Mouse (Mus musculus) C2C12 (cell line): ENCODE results near the gene Pde11a. TPM values are rescaled to one million over a fixed set of nuclear protein-coding genes. Genes with fewer than 3 reads are reported as not detected.

ENCODE experiments used
- H3K27me3 ChIP-seq: one replicate; pipeline ENCODE4 v1.6.1; 2011; ENCODE audit not compliant: control insufficient read depth, insufficient read depth, insufficient read length
- H3K36me3 ChIP-seq: one replicate; pipeline ENCODE4 v1.6.1; 2011; ENCODE audit not compliant: control insufficient read depth, insufficient read depth
- H3K4me3 ChIP-seq: one replicate; pipeline ENCODE4 v1.5.1; 2011; ENCODE audit warnings: mild to moderate bottlenecking, control low read depth; ENCODE audit not compliant: poor library complexity, insufficient read depth, severe bottlenecking
- H3K79me2 ChIP-seq: one replicate; pipeline ENCODE4 v1.6.1; 2011; ENCODE audit not compliant: control insufficient read depth, insufficient read depth
- H3K79me3 ChIP-seq: one replicate; pipeline ENCODE4 v1.6.1; 2011; ENCODE audit warnings: low read depth, control low read depth
- H3ac ChIP-seq: one replicate; pipeline ENCODE3; 2011; ENCODE audit warnings: low read depth; ENCODE audit not compliant: control insufficient read depth, insufficient read length
- CEBPB ChIP-seq: IDR thresholded peaks from one replicate; pipeline ENCODE4 v1.6.1; 2011; ENCODE audit warnings: low read depth, mild to moderate bottlenecking, control low read depth, moderate library complexity
- CTCF ChIP-seq: IDR thresholded peaks from one replicate; pipeline ENCODE4 v1.5.1; 2011; ENCODE audit not compliant: control insufficient read depth, insufficient read depth, insufficient read length
- FOSL1 ChIP-seq: IDR thresholded peaks from one replicate; pipeline ENCODE4 v1.8.0; 2011; ENCODE audit warnings: mild to moderate bottlenecking, low read length; ENCODE audit not compliant: poor library complexity, insufficient read depth, severe bottlenecking
- MAX ChIP-seq: IDR thresholded peaks from one replicate; pipeline ENCODE4 v1.6.1; 2011; ENCODE audit warnings: mild to moderate bottlenecking, control low read depth
- MYOD1 ChIP-seq: IDR thresholded peaks from one replicate; pipeline ENCODE4 v1.6.1; 2011; ENCODE audit warnings: low read depth; ENCODE audit not compliant: control insufficient read depth, insufficient read length
- MYOG ChIP-seq: IDR thresholded peaks from one replicate; pipeline ENCODE4 v1.6.1; 2011; ENCODE audit not compliant: control insufficient read depth, insufficient read length; ENCODE audit errors: extremely low read depth
- USF1 ChIP-seq: IDR thresholded peaks from one replicate; pipeline ENCODE4 v1.6.1; 2011; ENCODE audit warnings: low read depth, mild to moderate bottlenecking, control low read depth, moderate library complexity
- polyA plus RNA-seq: library from polyadenylated mRNA; unstranded; fragments of >200 nt; fragmentation: generic; extraction: Trizol; gene quantifications from one replicate; pipeline ENCODE4 v1.2.1, GENCODE M21; 2012; ENCODE audit warnings: missing spikeins

The Pde11a gene
- polyA plus RNA-seq, 1 experiment, result not detected

- H3K4me3 ChIP-seq, result no peak overlapping the region
- H3K27me3 ChIP-seq, result peaks cover 39% of the 10 kb centered on the region
- TF ChIP-seq FOSL1 (no peak), CEBPB (no peak), USF1 (no peak), MYOG (no peak), MYOD1 (no peak), CTCF (no peak), MAX (no peak)
- no peaks in the 10 kb centered on the region for H3K79me3 ChIP-seq
- no peaks in the 10 kb centered on the region for H3K79me2 ChIP-seq
- H3K36me3 ChIP-seq, result no peaks in the 10 kb centered on the region
- no peak overlapping the region for H3ac ChIP-seq
Measured at GRCm38 (mm10) chr2:76083396-76083795, 255.2 kb downstream of the Pde11a start.

GRCm38 (mm10) chr2:76081991-76082390 is 256.6 kb downstream of the Pde11a start:
- Histone ChIP-seq H3ac (no peak overlapping the region), H3K4me3 (no peak overlapping the region), H3K36me3 (no peaks in the 10 kb centered on the region), H3K79me2 (no peaks in the 10 kb centered on the region), H3K79me3 (no peaks in the 10 kb centered on the region), H3K27me3 (peaks cover 36% of the 10 kb centered on the region)
- TF ChIP-seq CEBPB (no peak), USF1 (no peak), FOSL1 (no peak), CTCF (no peak), MAX (no peak), MYOG (no peak), MYOD1 (no peak)

- H3K79me2 ChIP-seq, result no peaks in the 10 kb centered on the region
- H3K27me3 ChIP-seq, result peaks cover 30% of the 10 kb centered on the region
- H3K36me3 ChIP-seq, result no peaks in the 10 kb centered on the region
- H3K79me3 ChIP-seq, result no peaks in the 10 kb centered on the region
- no peak for TF ChIP-seq CEBPB
- TF ChIP-seq CTCF, result no peak
- no peak for TF ChIP-seq FOSL1
- no peak for TF ChIP-seq MYOD1
- no peak for TF ChIP-seq USF1
- TF ChIP-seq MAX, result no peak
- no peak for TF ChIP-seq MYOG
- H3ac ChIP-seq, result no peak overlapping the region
- no peak overlapping the region for H3K4me3 ChIP-seq
Measured at GRCm38 (mm10) chr2:76080549-76080948, 258.0 kb downstream of the Pde11a start.

GRCm38 (mm10) chr2:76076838-76077237 is 261.7 kb downstream of the Pde11a start:
- Histone ChIP-seq H3ac (no peak overlapping the region), H3K27me3 (peaks cover 38% of the 10 kb centered on the region), H3K36me3 (no peaks in the 10 kb centered on the region), H3K4me3 (no peak overlapping the region), H3K79me2 (no peaks in the 10 kb centered on the region), H3K79me3 (no peaks in the 10 kb centered on the region)
- TF ChIP-seq CTCF (no peak), MAX (no peak), CEBPB (no peak)

GRCm38 (mm10) chr2:76076047-76076446 is 262.5 kb downstream of the Pde11a start:
- Histone ChIP-seq H3K27me3 (peaks cover 35% of the 10 kb centered on the region), H3ac (no peak overlapping the region), H3K79me3 (no peaks in the 10 kb centered on the region), H3K79me2 (no peaks in the 10 kb centered on the region), H3K4me3 (no peak overlapping the region), H3K36me3 (no peaks in the 10 kb centered on the region)
- no peak for TF ChIP-seq MYOD1
- TF ChIP-seq CTCF, result no peak
- no peak for TF ChIP-seq FOSL1
- TF ChIP-seq USF1, result no peak
- no peak for TF ChIP-seq MAX
- no peak for TF ChIP-seq MYOG
- no peak for TF ChIP-seq CEBPB

GRCm38 (mm10) chr2:76073079-76073478 is 265.5 kb downstream of the Pde11a start:
- Histone ChIP-seq H3K36me3 (no peaks in the 10 kb centered on the region), H3K4me3 (no peak overlapping the region), H3K27me3 (peaks cover 14% of the 10 kb centered on the region), H3K79me3 (no peaks in the 10 kb centered on the region), H3K79me2 (no peaks in the 10 kb centered on the region), H3ac (no peak overlapping the region)
- TF ChIP-seq MYOG, result no peak
- no peak for TF ChIP-seq MAX
- TF ChIP-seq USF1, result no peak
- TF ChIP-seq FOSL1, result no peak
- TF ChIP-seq CEBPB, result no peak
- no peak for TF ChIP-seq MYOD1
- no peak for TF ChIP-seq CTCF
